Mouse (Mus musculus): ENCODE results near the gene Nmrk1. TPM values are rescaled to one million over a fixed set of nuclear protein-coding genes. Genes with fewer than 3 reads are reported as not detected.

Nmrk1 gene
- total and polyA plus RNA-seq, 3 experiments = 3.6 to 51.4 (median 41.3) TPM

GRCm38 (mm10) chr19:18603011-18603410 is 28.7 kb upstream of the Nmrk1 start:
- H3K27me3 ChIP-seq (ENCODE audit: insufficient read depth, low read length) = no peaks in the 10 kb centered on the region
- ATAC-seq (ENCODE audit: extremely low read depth, insufficient number of reproducible peaks, low FRiP score, poor library complexity, severe bottlenecking) (no peak), DNase-seq (ENCODE audit: low spot score) (no peak)
- TF ChIP-seq CTCF (IDR thresholded peaks at IDR 0.05; ENCODE audit: low read depth, low read length) (no peak), POLR2AphosphoS5 (IDR thresholded peaks at IDR 0.05; ENCODE audit: insufficient replicate concordance, low read depth, low read length) (no peak), GATA2 (IDR thresholded peaks at IDR 0.05; ENCODE audit: borderline replicate concordance, low read depth, low read length) (no peak), TAL1 (conservative IDR thresholded peaks at IDR 0.05; ENCODE audit: low read depth, low read length) (no peak), GATA1 (IDR thresholded peaks at IDR 0.05; ENCODE audit: borderline replicate concordance, low read length) (no peak)
- peaks cover 66% of the 10 kb centered on the region for H3K36me3 ChIP-seq (replicated peaks)
- H3K4me3 ChIP-seq (ENCODE audit: low read depth, low read length) = no peak overlapping the region
- H3K4me1 ChIP-seq (ENCODE audit: insufficient read depth, low read depth, low read length) = peaks cover 3% of the 10 kb centered on the region
- no peaks in the 10 kb centered on the region for H3K9me3 ChIP-seq (replicated peaks)

DNA sequence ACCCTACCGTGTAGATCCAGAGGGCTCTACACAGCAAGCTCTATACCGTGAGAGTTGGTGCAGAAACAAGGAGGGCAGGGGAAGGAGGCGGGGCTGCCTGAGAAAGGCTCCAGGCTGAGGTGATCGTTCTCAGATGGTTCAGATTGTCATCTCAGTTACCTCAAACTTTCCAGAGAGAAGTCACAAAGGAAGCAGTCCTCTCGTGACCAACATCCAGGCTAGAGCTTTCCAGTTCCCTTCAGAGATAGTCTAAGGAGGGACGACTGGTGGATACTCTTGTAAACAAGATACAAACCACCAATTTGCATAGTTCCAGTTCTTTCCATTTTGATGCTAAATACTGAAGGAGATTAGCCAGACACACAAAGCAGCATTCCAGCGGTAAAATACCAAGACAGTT is 23.8 kb upstream of the Nmrk1 start:
- H3K4me3 ChIP-seq (ENCODE audit: low read depth, low read length) = no peak overlapping the region
- no peaks in the 10 kb centered on the region for H3K27me3 ChIP-seq (ENCODE audit: insufficient read depth, low read length)
- ATAC-seq (ENCODE audit: extremely low read depth, insufficient number of reproducible peaks, low FRiP score, poor library complexity, severe bottlenecking) (no peak), DNase-seq (ENCODE audit: low spot score) (no peak)
- 0 out of 2 replicates have a peak, but pooled peaks cover 7% of the 10 kb centered on the region for H3K4me1 ChIP-seq (ENCODE audit: insufficient read depth, low read depth, low read length)
- peaks cover 55% of the 10 kb centered on the region for H3K36me3 ChIP-seq (replicated peaks)
- no peak for TF ChIP-seq POLR2AphosphoS5 (IDR thresholded peaks at IDR 0.05; ENCODE audit: insufficient replicate concordance, low read depth, low read length)
- no peak for TF ChIP-seq GATA2 (IDR thresholded peaks at IDR 0.05; ENCODE audit: borderline replicate concordance, low read depth, low read length)
- TF ChIP-seq CTCF (IDR thresholded peaks at IDR 0.05; ENCODE audit: low read depth, low read length) = no peak
- no peak for TF ChIP-seq GATA1 (IDR thresholded peaks at IDR 0.05; ENCODE audit: borderline replicate concordance, low read length)
- no peak for TF ChIP-seq TAL1 (conservative IDR thresholded peaks at IDR 0.05; ENCODE audit: low read depth, low read length)
- no peaks in the 10 kb centered on the region for H3K9me3 ChIP-seq (replicated peaks)

GRCm38 (mm10) chr19:18608975-18609374 is 22.8 kb upstream of the Nmrk1 start:
- no peak for TF ChIP-seq CTCF (IDR thresholded peaks at IDR 0.05; ENCODE audit: low read depth, low read length)
- no peak for TF ChIP-seq TAL1 (conservative IDR thresholded peaks at IDR 0.05; ENCODE audit: low read depth, low read length)
- TF ChIP-seq GATA2 (IDR thresholded peaks at IDR 0.05; ENCODE audit: borderline replicate concordance, low read depth, low read length) = no peak
- TF ChIP-seq POLR2AphosphoS5 (IDR thresholded peaks at IDR 0.05; ENCODE audit: insufficient replicate concordance, low read depth, low read length) = no peak
- TF ChIP-seq GATA1 (IDR thresholded peaks at IDR 0.05; ENCODE audit: borderline replicate concordance, low read length) = no peak
- Histone ChIP-seq H3K27me3 (ENCODE audit: insufficient read depth, low read length) (no peaks in the 10 kb centered on the region), H3K9me3 (replicated peaks) (no peaks in the 10 kb centered on the region), H3K4me1 (ENCODE audit: insufficient read depth, low read depth, low read length) (peaks cover 11% of the 10 kb centered on the region; the same call in 1 of the 2 replicates), H3K4me3 (ENCODE audit: low read depth, low read length) (no peak overlapping the region), H3K36me3 (replicated peaks) (peaks cover 50% of the 10 kb centered on the region)
- no peak for DNase-seq (ENCODE audit: low spot score)
- ATAC-seq (ENCODE audit: extremely low read depth, insufficient number of reproducible peaks, low FRiP score, poor library complexity, severe bottlenecking) = no peak

DNA sequence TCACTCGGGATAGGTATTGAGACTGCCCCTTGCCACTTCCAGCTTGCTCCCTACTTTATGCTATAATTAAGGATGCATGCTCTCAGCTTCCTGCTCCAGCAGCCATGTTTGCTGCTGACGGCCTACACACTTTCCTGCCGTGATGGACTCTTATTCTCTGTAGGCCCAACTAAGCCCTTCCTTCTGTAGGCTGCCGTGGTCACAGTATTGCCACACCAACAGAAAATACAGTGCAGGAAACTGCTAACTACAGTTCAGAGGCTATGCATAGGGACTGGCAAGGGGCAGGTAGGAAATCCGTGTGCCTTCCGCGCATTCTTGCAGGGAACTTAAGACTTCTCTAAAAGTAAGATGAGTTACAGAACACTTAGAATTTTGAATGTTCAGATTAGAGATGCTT is 17.4 kb upstream of the Nmrk1 start:
- H3K36me3 ChIP-seq (replicated peaks) = peaks cover 44% of the 10 kb centered on the region
- no peak overlapping the region for H3K4me3 ChIP-seq (ENCODE audit: low read depth, low read length)
- no peak for DNase-seq (ENCODE audit: low spot score)
- TF ChIP-seq CTCF (IDR thresholded peaks at IDR 0.05; ENCODE audit: low read depth, low read length) = no peak
- no peak for TF ChIP-seq GATA1 (IDR thresholded peaks at IDR 0.05; ENCODE audit: borderline replicate concordance, low read length)
- no peak for TF ChIP-seq POLR2AphosphoS5 (IDR thresholded peaks at IDR 0.05; ENCODE audit: insufficient replicate concordance, low read depth, low read length)
- TF ChIP-seq GATA2 (IDR thresholded peaks at IDR 0.05; ENCODE audit: borderline replicate concordance, low read depth, low read length) = no peak
- TF ChIP-seq TAL1 (conservative IDR thresholded peaks at IDR 0.05; ENCODE audit: low read depth, low read length) = no peak
- no peaks in the 10 kb centered on the region for H3K27me3 ChIP-seq (ENCODE audit: insufficient read depth, low read length)
- no peak for ATAC-seq (ENCODE audit: extremely low read depth, insufficient number of reproducible peaks, low FRiP score, poor library complexity, severe bottlenecking)
- H3K9me3 ChIP-seq (replicated peaks) = no peaks in the 10 kb centered on the region
- peaks cover 10% of the 10 kb centered on the region for H3K4me1 ChIP-seq (ENCODE audit: insufficient read depth, low read depth, low read length)

DNA sequence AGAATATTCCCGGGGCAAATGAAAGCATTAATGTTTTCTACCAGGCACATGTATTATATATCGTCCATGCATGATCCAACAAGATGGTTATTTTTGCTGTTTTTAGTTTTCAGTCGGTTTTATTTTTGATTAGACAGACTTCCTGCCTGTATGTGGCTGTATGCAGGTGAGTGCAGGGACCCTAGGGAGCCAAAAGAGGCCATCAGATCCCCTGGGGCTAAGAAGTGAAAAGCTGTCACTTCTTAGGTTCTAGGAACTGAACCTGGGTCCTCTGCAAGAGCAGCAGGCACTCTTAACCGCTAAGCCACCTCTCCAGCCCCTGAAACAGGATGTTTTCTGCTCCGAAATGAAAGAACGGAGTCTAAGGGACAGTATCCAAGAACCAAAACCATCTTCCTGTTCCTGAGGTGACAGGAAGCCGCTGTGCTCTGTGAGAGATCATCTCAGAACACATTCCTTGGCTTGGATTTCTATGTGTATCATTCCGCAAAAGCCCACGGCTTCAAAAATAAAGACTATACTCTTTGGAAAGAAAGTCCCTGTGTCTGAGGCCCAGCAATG is 16.0 kb upstream of the Nmrk1 start:
- peaks cover 46% of the 10 kb centered on the region for H3K36me3 ChIP-seq (replicated peaks)
- no peaks in the 10 kb centered on the region for H3K9me3 ChIP-seq (replicated peaks)
- no peak overlapping the region for H3K4me3 ChIP-seq (ENCODE audit: low read depth, low read length)
- ATAC-seq (ENCODE audit: extremely low read depth, insufficient number of reproducible peaks, low FRiP score, poor library complexity, severe bottlenecking) (no peak), DNase-seq (ENCODE audit: low spot score) (no peak)
- H3K4me1 ChIP-seq (ENCODE audit: insufficient read depth, low read depth, low read length) = peaks cover 20% of the 10 kb centered on the region
- H3K27me3 ChIP-seq (ENCODE audit: insufficient read depth, low read length) = no peaks in the 10 kb centered on the region
- TF ChIP-seq CTCF (IDR thresholded peaks at IDR 0.05; ENCODE audit: low read depth, low read length) (no peak), GATA2 (IDR thresholded peaks at IDR 0.05; ENCODE audit: borderline replicate concordance, low read depth, low read length) (no peak), TAL1 (conservative IDR thresholded peaks at IDR 0.05; ENCODE audit: low read depth, low read length) (no peak), GATA1 (IDR thresholded peaks at IDR 0.05; ENCODE audit: borderline replicate concordance, low read length) (no peak), POLR2AphosphoS5 (IDR thresholded peaks at IDR 0.05; ENCODE audit: insufficient replicate concordance, low read depth, low read length) (no peak)

DNA sequence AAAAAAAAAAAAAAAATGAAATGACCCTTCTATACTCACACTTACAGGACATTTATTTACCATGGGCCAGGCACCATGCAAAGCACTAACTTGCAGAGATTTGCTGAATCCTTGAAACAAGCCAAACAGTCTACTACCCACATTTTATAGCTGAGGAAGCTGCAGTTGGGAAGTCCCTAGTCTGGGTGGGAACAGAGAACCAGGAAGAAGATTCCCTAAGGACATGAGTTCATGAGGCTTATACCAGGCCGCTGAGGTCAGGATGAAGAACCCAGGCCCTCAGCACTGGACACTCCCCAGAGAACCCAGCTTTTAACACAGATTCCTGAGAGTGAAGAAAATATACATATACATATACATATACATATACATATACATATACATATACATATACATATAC is 14.2 kb upstream of the Nmrk1 start:
- DNase-seq (ENCODE audit: low spot score) = no peak
- peaks cover 29% of the 10 kb centered on the region for H3K4me1 ChIP-seq (ENCODE audit: insufficient read depth, low read depth, low read length)

More for the DNA sequence above, 14.2 kb upstream of the Nmrk1 start:
- peaks cover 42% of the 10 kb centered on the region for H3K36me3 ChIP-seq (replicated peaks)
- TF ChIP-seq CTCF (IDR thresholded peaks at IDR 0.05; ENCODE audit: low read depth, low read length) = no peak
- no peak for TF ChIP-seq TAL1 (conservative IDR thresholded peaks at IDR 0.05; ENCODE audit: low read depth, low read length)
- no peak for TF ChIP-seq POLR2AphosphoS5 (IDR thresholded peaks at IDR 0.05; ENCODE audit: insufficient replicate concordance, low read depth, low read length)
- TF ChIP-seq GATA2 (IDR thresholded peaks at IDR 0.05; ENCODE audit: borderline replicate concordance, low read depth, low read length) = no peak
- no peak for TF ChIP-seq GATA1 (IDR thresholded peaks at IDR 0.05; ENCODE audit: borderline replicate concordance, low read length)
- H3K4me3 ChIP-seq (ENCODE audit: low read depth, low read length) = no peak overlapping the region
- H3K27me3 ChIP-seq (ENCODE audit: insufficient read depth, low read length) = no peaks in the 10 kb centered on the region
- no peak for ATAC-seq (ENCODE audit: extremely low read depth, insufficient number of reproducible peaks, low FRiP score, poor library complexity, severe bottlenecking)
- no peaks in the 10 kb centered on the region for H3K9me3 ChIP-seq (replicated peaks)
